Mouse (Mus musculus) erythroid progenitor cell, adult 5-6 weeks (primary cell): Measurements from ENCODE around the gene Snorc. TPM values are rescaled to one million over a fixed set of nuclear protein-coding genes. Genes with fewer than 3 reads are reported as not detected.

Experiments used
- ATAC-seq: replicated peaks from 2 replicates; pipeline ENCODE4 v1.8.0; 2016; ENCODE audit warnings: moderate number of reproducible peaks, mild to moderate bottlenecking, moderate TSS enrichment, inconsistent platforms; ENCODE audit not compliant: poor library complexity, low FRiP score, severe bottlenecking
- total RNA-seq, 2 experiments: library from RNA; stranded (forward) in 1 of 2; stranded (reverse) in 1 of 2; fragments of 150-400 nt in 1 of 2; fragments of 186-747, 209-891 nt in 1 of 2; gene quantifications; 2 replicates each; pipeline versions ENCODE4 v1.2.3 to v1.2.4; 2015 to 2017; ENCODE audit warnings: low replicate concordance in 2 of 2

Snorc gene
- total RNA-seq, 2 experiments from 2014 or later = not detected

DNA sequence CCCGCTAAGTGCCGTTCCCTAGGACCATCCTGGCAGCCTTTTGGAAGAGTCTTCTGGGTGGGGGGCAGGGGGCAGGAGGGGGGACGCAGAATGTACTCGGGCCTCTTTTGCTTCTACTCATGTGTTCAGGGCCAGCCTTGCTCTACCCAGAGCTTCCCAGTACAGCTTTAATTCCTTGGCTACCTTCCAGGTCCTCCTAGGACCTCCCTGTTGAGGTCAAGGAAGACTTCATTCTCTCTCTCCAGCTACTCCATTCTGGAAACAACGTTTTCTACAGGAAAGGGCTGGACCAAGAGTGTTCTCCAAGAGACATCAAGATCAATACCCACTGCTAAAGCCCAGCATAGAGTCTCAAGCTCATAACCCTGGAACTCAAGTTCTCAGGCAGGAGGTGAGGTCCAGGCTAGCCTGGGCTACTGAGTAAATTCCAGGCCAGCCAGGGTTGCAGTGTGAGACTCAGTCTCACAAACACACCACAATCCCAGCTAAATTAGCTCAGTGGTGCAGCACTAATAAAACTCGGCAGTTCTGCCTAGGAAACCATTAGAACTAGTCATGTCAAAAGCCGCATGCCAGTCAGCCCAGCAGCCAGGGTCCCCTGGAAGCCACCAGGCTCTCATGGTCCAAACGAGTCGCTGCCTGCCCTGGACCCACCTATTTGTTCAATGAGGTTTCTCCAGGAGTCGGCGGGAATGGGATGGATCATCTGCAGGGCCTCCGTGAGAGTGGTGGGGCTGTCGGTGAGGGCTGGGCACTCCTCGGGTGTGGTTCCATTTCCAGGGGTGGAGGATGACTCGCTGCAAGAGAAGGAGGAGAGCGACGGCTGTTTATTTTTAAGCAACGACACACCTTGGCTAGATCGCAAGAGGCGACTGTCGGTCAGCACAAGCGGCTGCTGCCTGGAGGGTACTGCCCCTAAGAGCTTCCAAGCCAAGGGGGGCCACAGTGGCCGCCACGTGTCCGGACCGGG, 38.8 kb downstream of the Snorc start:
- ATAC-seq = no peak

DNA sequence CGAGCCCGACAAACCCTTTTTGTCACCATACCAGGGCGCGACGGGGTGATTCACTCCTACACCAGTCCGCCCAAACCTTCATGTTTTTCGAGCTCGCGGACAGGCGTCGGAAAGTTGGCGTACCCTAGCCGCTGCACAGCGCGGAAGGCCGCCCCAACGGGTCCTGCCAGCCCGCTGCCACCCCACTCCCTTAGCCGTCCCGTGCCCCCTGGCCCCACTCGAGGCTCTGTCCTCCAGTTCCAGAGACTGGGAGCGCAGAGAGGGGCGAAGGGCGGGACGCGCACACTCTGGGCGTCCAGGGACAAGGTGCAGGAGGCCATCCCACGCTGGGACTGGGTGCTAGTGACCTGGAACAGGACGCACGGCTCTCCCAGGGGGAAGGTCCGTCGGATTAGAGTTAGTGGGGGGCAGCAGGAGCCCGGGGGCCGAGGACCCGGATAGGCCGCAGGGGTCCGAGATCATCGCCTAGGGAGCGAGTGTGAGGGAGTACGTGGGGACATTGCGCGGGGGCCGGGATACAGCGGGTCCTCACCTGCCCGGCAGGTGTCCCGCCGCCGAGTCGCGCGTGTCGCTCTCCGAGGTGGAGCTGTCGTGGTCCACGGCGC, 39.6 kb downstream of the Snorc start, which contains the start of gene Neu2:
Gene Neu2 (plus strand): TSS at position 329 of the 605 bp plus-strand sequence.
- no peak for ATAC-seq

DNA sequence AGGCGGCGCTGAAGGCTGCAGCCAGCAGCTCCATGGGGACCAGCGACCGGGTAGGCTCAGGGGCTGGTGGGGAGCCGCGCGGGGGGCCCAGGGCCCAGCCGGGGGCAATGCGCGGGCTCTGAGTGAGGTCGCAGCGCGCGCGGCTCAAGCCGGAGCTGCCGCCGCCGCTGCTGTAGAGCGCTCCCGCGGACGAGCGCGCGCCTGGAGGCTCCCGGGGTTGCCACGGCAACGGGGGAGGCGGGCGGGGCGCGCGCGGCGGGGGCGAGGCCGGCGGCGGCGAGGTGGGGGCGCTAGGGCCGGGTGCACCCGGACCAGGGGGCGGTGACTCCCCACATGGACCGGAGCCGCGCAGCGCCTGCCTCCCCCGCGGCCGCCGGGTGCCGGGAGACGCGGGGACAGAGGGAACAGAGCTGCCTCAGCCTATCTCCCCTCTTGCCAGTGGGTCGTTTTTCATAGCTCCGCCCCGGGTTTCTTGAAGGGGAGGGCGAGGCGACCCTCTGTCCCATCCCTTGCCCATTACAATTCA, 40.2 kb downstream of the Snorc start:
- ATAC-seq = no peak

DNA sequence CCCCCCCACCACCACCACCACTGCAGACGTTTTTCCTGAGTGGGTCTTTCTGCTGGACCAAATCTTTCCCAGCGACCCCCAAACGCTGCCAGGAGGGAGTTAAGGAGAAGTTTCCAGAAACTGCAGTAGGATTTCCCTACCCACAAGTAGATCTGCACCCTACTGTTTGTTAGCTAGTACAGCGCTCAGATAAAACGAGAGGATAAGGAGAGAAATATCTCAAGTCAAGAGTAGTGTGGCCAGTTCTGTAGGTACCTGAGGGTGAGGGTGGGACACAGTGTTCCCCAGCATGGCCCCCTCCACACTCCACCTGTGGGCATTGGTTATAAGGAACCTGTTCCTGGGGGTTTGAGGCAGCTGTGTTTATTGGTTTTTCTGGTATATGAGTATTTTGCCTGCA, 40.8 kb downstream of the Snorc start:
- no peak for ATAC-seq

DNA sequence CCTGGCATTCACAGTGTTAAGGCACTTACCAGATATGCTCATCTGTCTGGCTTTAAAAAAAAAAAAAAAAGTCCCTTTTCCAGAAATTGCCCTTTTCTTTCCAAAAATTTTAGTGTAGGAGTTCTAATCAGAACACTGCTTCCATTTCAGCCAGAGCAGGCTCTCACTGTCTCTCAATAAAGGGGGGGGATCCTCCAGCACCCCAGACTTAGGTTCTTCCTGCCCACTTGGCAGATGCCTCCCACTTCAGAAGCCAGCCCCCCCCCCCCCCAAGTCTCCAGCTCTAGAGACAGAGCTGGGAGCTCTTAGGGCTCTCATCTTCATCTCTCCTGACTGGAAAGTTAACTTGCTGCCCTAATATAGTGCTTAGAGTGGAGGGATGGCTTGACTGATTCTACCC, 50.4 kb downstream of the Snorc start:
- no peak for ATAC-seq

DNA sequence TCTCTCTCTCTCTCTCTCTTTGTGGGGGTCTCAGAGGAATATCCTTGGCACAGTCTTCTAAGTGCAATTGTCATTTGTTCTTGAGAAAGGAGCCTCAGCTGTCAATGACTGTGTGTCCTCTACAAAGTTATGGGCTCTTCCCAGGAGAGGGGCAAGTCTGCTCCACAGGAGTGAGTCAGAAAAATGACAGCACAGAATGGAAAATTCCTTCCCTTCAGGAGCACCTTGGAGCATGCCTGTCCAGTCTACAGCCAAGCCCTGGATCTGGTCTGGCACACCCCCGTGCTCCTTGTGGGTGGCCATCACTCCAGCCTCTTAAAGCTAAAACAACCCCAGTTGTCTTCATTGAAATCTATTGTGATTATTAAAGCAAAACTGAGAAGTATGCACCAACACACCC, 51.5 kb downstream of the Snorc start:
- no peak for ATAC-seq

DNA sequence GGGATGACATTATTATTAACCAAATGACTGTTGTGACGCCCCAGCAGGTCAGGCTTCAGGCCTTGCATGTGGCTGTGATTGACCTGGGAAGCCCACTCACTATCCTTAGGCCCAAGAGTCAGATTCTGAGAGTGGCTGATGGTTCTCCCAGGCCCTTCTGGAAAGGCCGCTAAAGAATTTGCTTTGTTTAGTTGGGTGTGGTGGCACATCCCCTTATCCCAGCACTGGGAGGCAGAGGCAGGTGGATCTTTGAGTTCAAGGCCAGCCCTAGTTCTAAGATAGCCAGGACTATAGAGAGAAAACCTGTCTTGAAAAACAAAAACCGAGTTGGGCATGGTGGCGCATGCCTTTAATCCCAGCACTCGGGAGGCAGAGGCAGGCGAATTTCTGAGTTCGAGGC, 55.0 kb downstream of the Snorc start:
- no peak for ATAC-seq

Other genes starting within 250 kb of the Snorc start
- not detected in 2 replicates for gene Efhd1, start 205.9 kb upstream of the Snorc start, total RNA-seq (2015; ENCODE audit: low replicate concordance)
- gene Efhd1, start 205.9 kb upstream of the Snorc start, total RNA-seq (2017; ENCODE audit: low replicate concordance) = 1.8 TPM in 1 of 2 replicates, not detected in the other
- gene Gigyf2, start 143.3 kb upstream of the Snorc start, total RNA-seq (2015; ENCODE audit: low replicate concordance) = 84.0 and 90.5 TPM in 2 replicates
- gene Gigyf2, start 143.3 kb upstream of the Snorc start, total RNA-seq (2017; ENCODE audit: low replicate concordance) = 159 and 162 TPM in 2 replicates
- gene Kcnj13, start 75.5 kb upstream of the Snorc start, total RNA-seq (2015; ENCODE audit: low replicate concordance) = not detected in 2 replicates
- gene Kcnj13, start 75.5 kb upstream of the Snorc start, total RNA-seq (2017; ENCODE audit: low replicate concordance) = not detected in 2 replicates
- not detected in 2 replicates for gene Neu2, start 39.6 kb downstream of the Snorc start, total RNA-seq (2015; ENCODE audit: low replicate concordance)
- gene Neu2, start 39.6 kb downstream of the Snorc start, total RNA-seq (2017; ENCODE audit: low replicate concordance) = not detected in 2 replicates
- not detected in 2 replicates for gene Ngef, start 103.6 kb downstream of the Snorc start, total RNA-seq (2015; ENCODE audit: low replicate concordance)
- gene Ngef, start 103.6 kb downstream of the Snorc start, total RNA-seq (2017; ENCODE audit: low replicate concordance) = not detected in 2 replicates
- 23.1 and 27.0 TPM in 2 replicates for gene Inpp5d, start 150.0 kb downstream of the Snorc start, total RNA-seq (2015; ENCODE audit: low replicate concordance)
- 15.1 TPM in 2 replicates for gene Inpp5d, start 150.0 kb downstream of the Snorc start, total RNA-seq (2017; ENCODE audit: low replicate concordance)